ENCODE assay signal across 17 mouse cellular contexts in genomic region chr2:126897511-126897910, GRCm38 (mm10). TPM values are rescaled to one million over a fixed set of nuclear protein-coding genes. Genes with fewer than 3 reads are reported as not detected.
DNase-seq lines count a peak whose midpoint lies in the region; ATAC-seq and TF ChIP-seq lines count a peak whose summit lies in the region.
"Had no signal": no experiment of that assay in that cellular context is flagged by ENCODE, and none has a peak within 500 bp of the region (broad histone marks: within the 10 kb centered on the region; RNA-seq: fewer than 3 reads in every experiment).

No protein-coding gene starts in this region.

- TF ChIP-seq CTCF in thymus, adult 2 months (IDR thresholded peaks at IDR 0.05; ENCODE audit: borderline replicate concordance, control insufficient read depth, extremely low read depth, insufficient read depth, low read length, poor library complexity): no peak
- TF ChIP-seq CTCF in hindbrain, postnatal 0 days (IDR thresholded peaks at IDR 0.05; ENCODE audit: low read depth): no peak

- ATAC-seq in heart, embryonic 15.5 days (replicated peaks; ENCODE audit: insufficient number of reproducible peaks, insufficient read depth, low FRiP score, low read depth): peak; percentile 66; the same call in 1 of the 2 replicates
- ATAC-seq in hindbrain, postnatal 0 days: no peak
- ATAC-seq: forebrain, embryonic 13.5 days had no signal

- no peaks in the 10 kb centered on the region for H3K27me3 ChIP-seq in heart, embryonic 15.5 days
- H3K27me3 ChIP-seq in thymus, adult 2 months (ENCODE audit: control insufficient read depth, insufficient read depth, low read length): no peaks in the 10 kb centered on the region
- H3K27me3 ChIP-seq in hindbrain, postnatal 0 days (ENCODE audit: insufficient read depth, low read length): no peaks in the 10 kb centered on the region
- H3K27me3 ChIP-seq: embryonic facial prominence, embryonic 15.5 days; forebrain, embryonic 13.5 days; hindbrain, embryonic 15.5 days; liver, embryonic 15.5 days had no signal

- H3K4me2 ChIP-seq in heart, embryonic 15.5 days: peak overlapping the region; percentile 17; the same call in 1 of the 2 replicates
- H3K4me2 ChIP-seq in hindbrain, postnatal 0 days (ENCODE audit: low read depth, low read length): no peak overlapping the region
- H3K4me2 ChIP-seq: embryonic facial prominence, embryonic 15.5 days; forebrain, embryonic 13.5 days; hindbrain, embryonic 15.5 days; liver, embryonic 15.5 days; midbrain, embryonic 11.5 days had no signal

- H3K27ac ChIP-seq in heart, embryonic 15.5 days: peak overlapping the region; percentile 76
- no peak overlapping the region for H3K27ac ChIP-seq in thymus, adult 2 months (ENCODE audit: control insufficient read depth, insufficient read depth, low read length)
- no peak overlapping the region for H3K27ac ChIP-seq in hindbrain, postnatal 0 days
- H3K27ac ChIP-seq: embryonic facial prominence, embryonic 15.5 days; forebrain, embryonic 13.5 days; hindbrain, embryonic 15.5 days; liver, embryonic 15.5 days had no signal

- WGBS in heart, embryonic 15.5 days: 47% methylated on average over 9 of the region's 9 CpGs
- 96% methylated on average over 9 of the region's 9 CpGs for WGBS in thymus, adult 2 months
- 91% methylated on average over 9 of the region's 9 CpGs for WGBS in hindbrain, postnatal 0 days

- peaks cover 6% of the 10 kb centered on the region; the same call in 1 of the 2 replicates for H3K4me1 ChIP-seq in heart, embryonic 15.5 days (replicated peaks)
- no peaks in the 10 kb centered on the region for H3K4me1 ChIP-seq in thymus, adult 2 months (replicated peaks; ENCODE audit: control insufficient read depth, insufficient read depth, low read length)
- H3K4me1 ChIP-seq in hindbrain, postnatal 0 days (ENCODE audit: insufficient read depth, low read length): no peaks in the 10 kb centered on the region
- H3K4me1 ChIP-seq: embryonic facial prominence, embryonic 15.5 days; forebrain, embryonic 13.5 days; hindbrain, embryonic 15.5 days had no signal

- no peaks in the 10 kb centered on the region for H3K9me3 ChIP-seq in heart, embryonic 15.5 days (replicated peaks)
- H3K9me3 ChIP-seq in hindbrain, postnatal 0 days (ENCODE audit: low read length): no peaks in the 10 kb centered on the region
- H3K9me3 ChIP-seq: embryonic facial prominence, embryonic 15.5 days; forebrain, embryonic 13.5 days; G1E; hindbrain, embryonic 15.5 days; liver, embryonic 15.5 days had no signal

- H3K4me3 ChIP-seq in heart, embryonic 15.5 days: no peak overlapping the region
- H3K4me3 ChIP-seq in thymus, adult 2 months (ENCODE audit: control insufficient read depth, insufficient read depth, low read length): no peak overlapping the region
- H3K4me3 ChIP-seq in hindbrain, postnatal 0 days (ENCODE audit: low read length): no peak overlapping the region
- H3K4me3 ChIP-seq: embryonic facial prominence, embryonic 15.5 days; forebrain, embryonic 13.5 days; hindbrain, embryonic 15.5 days; liver, embryonic 15.5 days had no signal

- DNase-seq in lung, postnatal 36 days: peak; percentile 8
- DNase-seq in lung, postnatal 10 days: no peak
- peak; percentile 59 to 81 for DNase-seq in kidney, adult 8-10 months
- peak; percentile 86 for DNase-seq in skeletal muscle tissue, adult 2 months (ENCODE audit: low read depth, low spot score)
- no peak for DNase-seq in thymus, adult 2 months
- no peak for DNase-seq in adrenal gland, adult 18-20 months (ENCODE audit: low spot score in 2 of 2)
- no peak for DNase-seq in hindbrain, postnatal 0 days (ENCODE audit: low spot score)
- DNase-seq: adrenal gland, postnatal 14 days; cerebellum, adult 9-11 months; lung, postnatal 14 days had no signal

- TF ChIP-seq POLR2A in thymus, adult 2 months (IDR thresholded peaks at IDR 0.05; ENCODE audit: control insufficient read depth, extremely low read depth, insufficient read depth, low read length, poor library complexity): no peak

- H3K36me3 ChIP-seq in heart, embryonic 15.5 days: peaks cover 13% of the 10 kb centered on the region
- peaks cover 19% of the 10 kb centered on the region for H3K36me3 ChIP-seq in thymus, adult 2 months (ENCODE audit: control insufficient read depth, insufficient read depth, low read length)
- peaks cover 9% of the 10 kb centered on the region; the same call in 1 of the 2 replicates for H3K36me3 ChIP-seq in hindbrain, postnatal 0 days (ENCODE audit: insufficient read depth, low read length)

- 0 out of 2 replicates have a peak overlapping the region, but pooled peaks have one; percentile 0 for H3K9ac ChIP-seq in heart, embryonic 15.5 days
- no peak overlapping the region for H3K9ac ChIP-seq in hindbrain, postnatal 0 days (replicated peaks; ENCODE audit: low read length)
- H3K9ac ChIP-seq: embryonic facial prominence, embryonic 15.5 days; forebrain, embryonic 13.5 days; hindbrain, embryonic 15.5 days; liver, embryonic 15.5 days had no signal

RNA-seq across cellular contexts. Expression of gene Trpm7, which starts 21.5 kb away (rescaled TPM):
- 40.1 and 42.7 TPM in 2 replicates for polyA plus RNA-seq in heart, embryonic 15.5 days (2015; fragmentation: Nextera tagmentation; extraction: Ambion mirVana)
- polyA plus RNA-seq in thymus, adult 2 months (2012; rRNA removed): 10.3 and 11.6 TPM in 2 replicates
- total RNA-seq in adrenal gland, adult 18-20 months (2021): 10 to 100 TPM; 33.1 to 34.3 TPM
- total RNA-seq in hindbrain, postnatal 0 days (2014; rRNA removed): 15.9 and 28.8 TPM in 2 replicates
- 25.3 and 28.1 TPM in 2 replicates for polyA plus RNA-seq in hindbrain, postnatal 0 days (2015; fragmentation: Nextera tagmentation; extraction: Ambion mirVana)

RNA-seq across cellular contexts. Expression of gene Sppl2a, which starts 35.5 kb away (rescaled TPM):
- polyA plus RNA-seq in heart, embryonic 15.5 days (2015; fragmentation: Nextera tagmentation; extraction: Ambion mirVana): 34.6 and 39.0 TPM in 2 replicates
- 23.4 and 24.3 TPM in 2 replicates for polyA plus RNA-seq in thymus, adult 2 months (2012; rRNA removed)
- total RNA-seq in adrenal gland, adult 18-20 months (2021): 10 to 100 TPM; 80.9 to 81.2 TPM
- total RNA-seq in hindbrain, postnatal 0 days (2014; rRNA removed): 35.9 and 37.1 TPM in 2 replicates
- 29.0 and 31.0 TPM in 2 replicates for polyA plus RNA-seq in hindbrain, postnatal 0 days (2015; fragmentation: Nextera tagmentation; extraction: Ambion mirVana)

Comparison
In these comparisons a context has a peak if more than half of its experiments do, and no peak if none do; other contexts are left out.
1. DNase-seq: peak in lung, postnatal 36 days (single experiment), kidney, adult 8-10 months (2 of 2) and skeletal muscle tissue, adult 2 months (single experiment); none in lung, postnatal 10 days (single experiment), thymus, adult 2 months (single experiment), adrenal gland, adult 18-20 months (0 of 2) and hindbrain, postnatal 0 days (single experiment).